Mouse (Mus musculus) liver, postnatal 0 days (tissue): ENCODE data around the gene Olfr402.

ENCODE experiments used
- CTCF ChIP-seq: sonication (generic); IDR thresholded peaks from 2 replicates; pipeline ENCODE4 v1.5.1; 2016; ENCODE audit warnings: antibody characterized with exemption, low read depth
- EP300 ChIP-seq: IDR thresholded peaks from 2 replicates; pipeline ENCODE4 v1.6.1; 2016; ENCODE audit warnings: antibody characterized with exemption, low read depth, mild to moderate bottlenecking

DNA sequence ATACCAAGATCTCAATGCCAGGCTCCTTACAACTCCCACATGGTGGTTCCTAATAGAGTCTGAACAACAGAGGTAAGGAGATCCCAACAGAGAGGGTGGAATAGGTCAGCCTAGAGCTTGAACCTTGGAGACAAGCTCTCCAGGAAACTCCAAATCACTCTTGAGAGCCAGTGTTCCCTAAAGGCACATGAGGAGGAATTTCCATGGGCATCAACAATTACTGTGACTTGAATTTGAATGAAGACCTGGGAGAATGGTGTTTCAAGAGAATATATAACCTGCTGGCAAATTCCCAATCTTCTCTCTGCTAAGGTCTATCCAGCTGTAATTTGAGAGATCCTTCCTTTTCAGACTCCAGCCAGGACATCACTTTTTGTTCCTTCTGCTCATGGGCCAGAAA lies 32.6 kb downstream of the Olfr402 start, which contains the start of gene Olfr403:
- TF ChIP-seq CTCF = no peak
- no peak for TF ChIP-seq EP300
